Mouse (Mus musculus) layer of hippocampus, adult 2 months (tissue): ENCODE measurements around the gene Myh6. TPM values are rescaled to one million over a fixed set of nuclear protein-coding genes. Genes with fewer than 3 reads are reported as not detected.
"Not testable (repeated sequence)": the region's sequence is repeated elsewhere in the genome, so short reads cannot be mapped to it uniquely, and the experiment has no call there.

Experiments used
- DNase-seq, 2 experiments: peaks; one replicate each; pipeline ENCODE4 v3.0.0; 2022; ENCODE audit warnings: low spot score in 2 of 2
- H3K27ac ChIP-seq: fragments of 200-600 bp; 2 replicates; pipeline ENCODE4 v1.8.1; 2022
- H3K4me3 ChIP-seq: fragments of 200-600 bp; 2 replicates; pipeline ENCODE4 v1.8.1; 2022; ENCODE audit warnings: mild to moderate bottlenecking
- CTCF ChIP-seq: fragments of 200-600 bp; conservative IDR thresholded peaks from 2 replicates; pipeline ENCODE4 v1.8.1; 2022; ENCODE audit warnings: antibody characterized with exemption, mild to moderate bottlenecking, moderate library complexity
- total RNA-seq, 2 experiments: library from RNA; stranded (reverse); gene quantifications; 2 replicates each; pipeline ENCODE4 v1.2.3; 2021

Myh6 gene
- total RNA-seq, 2 experiments from 2014 or later, result 2.5 to 3.0 TPM

- Histone ChIP-seq H3K27ac (no peak overlapping the region), H3K4me3 (no peak overlapping the region)
- TF ChIP-seq CTCF, result no peak
- no peak for DNase-seq
Observed at GRCm38 (mm10) chr14:54959197-54959596, 7.5 kb downstream of the Myh6 start.

- H3K27ac ChIP-seq, result no peak overlapping the region
- TF ChIP-seq CTCF, result no peak
- no peak overlapping the region for H3K4me3 ChIP-seq
- DNase-seq, result no peak
Observed at GRCm38 (mm10) chr14:54958503-54958902, 8.2 kb downstream of the Myh6 start.

- Histone ChIP-seq H3K27ac (no peak overlapping the region), H3K4me3 (no peak overlapping the region)
- no peak for DNase-seq
- TF ChIP-seq CTCF, result no peak
Observed at GRCm38 (mm10) chr14:54956533-54956932, 10.2 kb downstream of the Myh6 start.

GRCm38 (mm10) chr14:54955481-54955880, 11.2 kb downstream of the Myh6 start:
- no peak overlapping the region for H3K27ac ChIP-seq
- no peak for DNase-seq
- no peak overlapping the region for H3K4me3 ChIP-seq
- no peak for TF ChIP-seq CTCF

- TF ChIP-seq CTCF, result no peak
- Histone ChIP-seq H3K4me3 (no peak overlapping the region), H3K27ac (no peak overlapping the region)
- DNase-seq, result no peak
Observed at GRCm38 (mm10) chr14:54954474-54954873, 12.3 kb downstream of the Myh6 start.

GRCm38 (mm10) chr14:54953664-54954206, 13.0 kb downstream of the Myh6 start:
- H3K27ac ChIP-seq, result no peak overlapping the region
- TF ChIP-seq CTCF, result no peak
- no peak for DNase-seq
- no peak overlapping the region for H3K4me3 ChIP-seq

GRCm38 (mm10) chr14:54951587-54951986, 15.1 kb downstream of the Myh6 start:
- TF ChIP-seq CTCF, result no peak
- H3K4me3 ChIP-seq, result no peak overlapping the region
- DNase-seq, result no peak
- no peak overlapping the region for H3K27ac ChIP-seq

- no peak for DNase-seq
- no peak for TF ChIP-seq CTCF
Observed at GRCm38 (mm10) chr14:54950493-54950892, 16.2 kb downstream of the Myh6 start.

GRCm38 (mm10) chr14:54948781-54949180, 17.9 kb downstream of the Myh6 start:
- DNase-seq, result no peak
- Histone ChIP-seq H3K27ac (no peak overlapping the region), H3K4me3 (no peak overlapping the region)
- TF ChIP-seq CTCF, result no peak

More at GRCm38 (mm10) chr14:54950493-54950892, 16.2 kb downstream of the Myh6 start:
- H3K27ac ChIP-seq, result no peak overlapping the region
- no peak overlapping the region for H3K4me3 ChIP-seq

GRCm38 (mm10) chr14:54947008-54947407, 19.7 kb downstream of the Myh6 start:
- not testable (repeated sequence) for H3K4me3 ChIP-seq, H3K27ac ChIP-seq, DNase-seq

- Histone ChIP-seq H3K4me3 (no peak overlapping the region), H3K27ac (no peak overlapping the region)
- no peak for DNase-seq
- TF ChIP-seq CTCF, result no peak
Observed at GRCm38 (mm10) chr14:54945975-54946704, 20.6 kb downstream of the Myh6 start.

GRCm38 (mm10) chr14:54944939-54945338, 21.8 kb downstream of the Myh6 start:
- no peak for DNase-seq
- no peak overlapping the region for H3K4me3 ChIP-seq
- no peak for TF ChIP-seq CTCF
- H3K27ac ChIP-seq, result no peak overlapping the region

GRCm38 (mm10) chr14:54943971-54944370, 22.8 kb downstream of the Myh6 start:
- no peak for TF ChIP-seq CTCF
- H3K27ac ChIP-seq, result no peak overlapping the region
- no peak for DNase-seq
- H3K4me3 ChIP-seq, result no peak overlapping the region

- no peak for TF ChIP-seq CTCF
- Histone ChIP-seq H3K27ac (no peak overlapping the region), H3K4me3 (no peak overlapping the region)
- DNase-seq, result no peak
Observed at GRCm38 (mm10) chr14:54942479-54942878, 24.2 kb downstream of the Myh6 start.
